Mouse (Mus musculus): ENCODE results near the gene F12.

GRCm38 (mm10) chr13:55412643-55413307 is 13.8 kb downstream of the F12 start:
- TF ChIP-seq CTCF (IDR thresholded peaks at IDR 0.05; ENCODE audit: extremely low read depth, insufficient read depth, insufficient read length, insufficient replicate concordance) (no peak), POLR2A (IDR thresholded peaks at IDR 0.05; ENCODE audit: low read depth, low read length) (no peak)

Measured in spleen, adult 2 months (tissue).